In the genomic region with DNA sequence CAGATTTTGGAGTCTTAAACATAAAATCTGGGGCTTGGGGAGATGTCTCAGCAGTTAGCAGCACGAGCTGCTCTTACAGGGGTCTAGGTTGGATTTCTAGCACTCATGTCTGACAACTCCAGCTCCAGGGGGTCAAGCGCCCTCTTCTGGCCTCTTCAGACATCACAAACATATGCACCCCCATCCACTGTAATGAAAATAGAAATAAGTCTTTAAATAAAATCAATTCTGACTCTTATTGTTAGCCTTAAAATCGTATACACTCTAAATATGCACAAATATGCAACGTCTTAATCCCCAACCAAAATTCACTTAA, we compare ENCODE assay signal across 9 mouse cellular contexts. TPM values are rescaled to one million over a fixed set of nuclear protein-coding genes. Genes with fewer than 3 reads are reported as not detected.
DNase-seq lines count a peak whose midpoint lies in the region; ATAC-seq and TF ChIP-seq lines count a peak whose summit lies in the region.
"Had no signal": no experiment of that assay in that cellular context is flagged by ENCODE, and none has a peak within 500 bp of the region (broad histone marks: within the 10 kb centered on the region; RNA-seq: fewer than 3 reads in every experiment).

No protein-coding gene starts in this region.

- no peak for TF ChIP-seq EP300 in stomach, postnatal 0 days (optimal IDR thresholded peaks at IDR 0.05)

- no peak for TF ChIP-seq POLR2A in kidney, adult 2 months (IDR thresholded peaks at IDR 0.05; ENCODE audit: low read depth, low read length)

- no peaks in the 10 kb centered on the region for H3K9me3 ChIP-seq in midbrain, embryonic 10.5 days (replicated peaks)
- no peaks in the 10 kb centered on the region for H3K9me3 ChIP-seq in midbrain, embryonic 11.5 days (ENCODE audit: control insufficient read depth, low read length)
- no peaks in the 10 kb centered on the region for H3K9me3 ChIP-seq in embryonic facial prominence, embryonic 10.5 days
- no peaks in the 10 kb centered on the region for H3K9me3 ChIP-seq in stomach, postnatal 0 days (ENCODE audit: control insufficient read depth, low read length)
- H3K9me3 ChIP-seq: neural tube, embryonic 12.5 days had no signal

- H3K27me3 ChIP-seq in kidney, adult 2 months (replicated peaks; ENCODE audit: control insufficient read depth, insufficient read depth, low read length), result no peaks in the 10 kb centered on the region
- H3K27me3 ChIP-seq in midbrain, embryonic 10.5 days (ENCODE audit: low read depth, poor library complexity, severe bottlenecking), result peaks cover 49% of the 10 kb centered on the region
- peaks cover 13% of the 10 kb centered on the region for H3K27me3 ChIP-seq in midbrain, embryonic 11.5 days (ENCODE audit: control insufficient read depth, insufficient read depth, low read length)
- peaks cover 45% of the 10 kb centered on the region for H3K27me3 ChIP-seq in embryonic facial prominence, embryonic 10.5 days (replicated peaks; ENCODE audit: low read depth, poor library complexity, severe bottlenecking)
- no peaks in the 10 kb centered on the region for H3K27me3 ChIP-seq in stomach, postnatal 0 days (ENCODE audit: control insufficient read depth, insufficient read depth, low read length)
- H3K27me3 ChIP-seq: neural tube, embryonic 12.5 days had no signal

- TF ChIP-seq CTCF in kidney, adult 2 months (conservative IDR thresholded peaks at IDR 0.05; ENCODE audit: insufficient read depth, insufficient read length, low read depth, low read length), result peak; percentile 28; the same call in 1 of the 2 replicates
- TF ChIP-seq CTCF in stomach, postnatal 0 days (IDR thresholded peaks at IDR 0.05; ENCODE audit: low read depth), result peak; percentile 62

- H3K36me3 ChIP-seq in kidney, adult 2 months (ENCODE audit: control insufficient read depth, insufficient read depth, low read length), result no peaks in the 10 kb centered on the region
- no peaks in the 10 kb centered on the region for H3K36me3 ChIP-seq in midbrain, embryonic 10.5 days
- no peaks in the 10 kb centered on the region for H3K36me3 ChIP-seq in midbrain, embryonic 11.5 days (ENCODE audit: control insufficient read depth, insufficient read depth, low read length)
- no peaks in the 10 kb centered on the region for H3K36me3 ChIP-seq in embryonic facial prominence, embryonic 10.5 days (replicated peaks)
- H3K36me3 ChIP-seq in stomach, postnatal 0 days (ENCODE audit: control insufficient read depth, insufficient read depth, low read length), result no peaks in the 10 kb centered on the region
- H3K36me3 ChIP-seq: neural tube, embryonic 12.5 days had no signal

- no peak for ATAC-seq in midbrain, embryonic 11.5 days (ENCODE audit: low FRiP score)
- no peak for ATAC-seq in stomach, postnatal 0 days (ENCODE audit: low FRiP score, low TSS enrichment)

- DNase-seq in kidney, adult 2 months, result no peak
- DNase-seq in kidney, postnatal 14 days, result no peak
- DNase-seq in midbrain, embryonic 10.5 days (ENCODE audit: low spot score), result peak; percentile 15
- DNase-seq in midbrain, embryonic 11.5 days (ENCODE audit: low spot score, missing footprints), result no peak
- DNase-seq in embryonic facial prominence, embryonic 10.5 days (ENCODE audit: low spot score), result peak; percentile 43
- DNase-seq in stomach, postnatal 0 days (ENCODE audit: low spot score), result no peak
- no peak for DNase-seq in thymus, postnatal 0 days (ENCODE audit: low spot score)
- DNase-seq: thymus, postnatal 25 days had no signal

- H3K4me1 ChIP-seq in kidney, adult 2 months (ENCODE audit: control insufficient read depth, insufficient read depth, low read length), result peaks cover 11% of the 10 kb centered on the region; the same call in 1 of the 2 replicates
- peaks cover 38% of the 10 kb centered on the region for H3K4me1 ChIP-seq in midbrain, embryonic 10.5 days
- H3K4me1 ChIP-seq in midbrain, embryonic 11.5 days (ENCODE audit: control insufficient read depth, insufficient read depth, low read length), result peaks cover 8% of the 10 kb centered on the region
- peaks cover 37% of the 10 kb centered on the region for H3K4me1 ChIP-seq in embryonic facial prominence, embryonic 10.5 days
- no peaks in the 10 kb centered on the region for H3K4me1 ChIP-seq in stomach, postnatal 0 days (replicated peaks; ENCODE audit: control insufficient read depth, insufficient read depth)

- H3K27ac ChIP-seq in kidney, adult 2 months (ENCODE audit: insufficient read depth, low read depth, low read length), result no peak overlapping the region
- no peak overlapping the region for H3K27ac ChIP-seq in midbrain, embryonic 10.5 days (replicated peaks)
- H3K27ac ChIP-seq in midbrain, embryonic 11.5 days (ENCODE audit: low read depth, low read length), result no peak overlapping the region
- no peak overlapping the region for H3K27ac ChIP-seq in embryonic facial prominence, embryonic 10.5 days (replicated peaks)
- H3K27ac ChIP-seq in stomach, postnatal 0 days (replicated peaks), result no peak overlapping the region
- H3K27ac ChIP-seq: neural tube, embryonic 12.5 days had no signal

- no peak overlapping the region for H3K4me2 ChIP-seq in midbrain, embryonic 11.5 days
- no peak overlapping the region for H3K4me2 ChIP-seq in stomach, postnatal 0 days (replicated peaks; ENCODE audit: low read depth)

- no peak overlapping the region for H3K9ac ChIP-seq in midbrain, embryonic 11.5 days (ENCODE audit: low read length)
- no peak overlapping the region for H3K9ac ChIP-seq in stomach, postnatal 0 days (ENCODE audit: low read length)
- H3K9ac ChIP-seq: neural tube, embryonic 12.5 days had no signal

- H3K4me3 ChIP-seq in kidney, adult 2 months (ENCODE audit: insufficient read depth, low read depth, low read length), result no peak overlapping the region
- no peak overlapping the region for H3K4me3 ChIP-seq in midbrain, embryonic 10.5 days
- H3K4me3 ChIP-seq in midbrain, embryonic 11.5 days (ENCODE audit: low read depth, low read length), result no peak overlapping the region
- H3K4me3 ChIP-seq in embryonic facial prominence, embryonic 10.5 days, result no peak overlapping the region
- no peak overlapping the region for H3K4me3 ChIP-seq in stomach, postnatal 0 days (ENCODE audit: low read depth, low read length)
- H3K4me3 ChIP-seq: neural tube, embryonic 12.5 days had no signal

- 61% methylated on average over 4 of the region's 4 CpGs for WGBS in kidney, adult 2 months
- 61% methylated on average over 4 of the region's 4 CpGs for WGBS in midbrain, embryonic 10.5 days
- WGBS in midbrain, embryonic 11.5 days, result 56% methylated on average over 4 of the region's 4 CpGs
- 56% methylated on average over 4 of the region's 4 CpGs for WGBS in embryonic facial prominence, embryonic 10.5 days
- 70% methylated on average over 4 of the region's 4 CpGs for WGBS in stomach, postnatal 0 days

RNA-seq across cellular contexts. Expression of gene Igfbp5, which starts 4.6 kb away (rescaled TPM):
- polyA plus RNA-seq in kidney, adult 2 months (2012; rRNA removed), result 229 and 273 TPM in 2 replicates
- polyA plus RNA-seq in midbrain, embryonic 10.5 days (2016; fragmentation: Nextera tagmentation; extraction: Ambion mirVana), result 48.2 and 49.9 TPM in 2 replicates
- polyA plus RNA-seq in midbrain, embryonic 11.5 days (2014; fragmentation: Nextera tagmentation; extraction: Ambion mirVana), result 23.2 and 24.6 TPM in 2 replicates
- polyA plus RNA-seq in embryonic facial prominence, embryonic 10.5 days (2016; fragmentation: Nextera tagmentation; extraction: Ambion mirVana), result 75.4 and 87.4 TPM in 2 replicates
- polyA plus RNA-seq in stomach, postnatal 0 days (2015; fragmentation: Nextera tagmentation; extraction: Ambion mirVana), result 37.8 and 44.2 TPM in 2 replicates
- 3.0 and 3.5 TPM in 2 replicates for polyA plus RNA-seq in thymus, postnatal 0 days (2015; fragmentation: Nextera tagmentation; extraction: Ambion mirVana)

RNA-seq across cellular contexts. Expression of gene Igfbp2, which starts 55.0 kb away (rescaled TPM):
- 12.6 and 13.5 TPM in 2 replicates for polyA plus RNA-seq in kidney, adult 2 months (2012; rRNA removed)
- polyA plus RNA-seq in midbrain, embryonic 10.5 days (2016; fragmentation: Nextera tagmentation; extraction: Ambion mirVana), result 585 and 600 TPM in 2 replicates
- 468 and 548 TPM in 2 replicates for polyA plus RNA-seq in midbrain, embryonic 11.5 days (2014; fragmentation: Nextera tagmentation; extraction: Ambion mirVana)
- polyA plus RNA-seq in embryonic facial prominence, embryonic 10.5 days (2016; fragmentation: Nextera tagmentation; extraction: Ambion mirVana), result 474 and 479 TPM in 2 replicates
- polyA plus RNA-seq in stomach, postnatal 0 days (2015; fragmentation: Nextera tagmentation; extraction: Ambion mirVana), result 304 and 499 TPM in 2 replicates
- polyA plus RNA-seq in thymus, postnatal 0 days (2015; fragmentation: Nextera tagmentation; extraction: Ambion mirVana), result 37.3 and 38.8 TPM in 2 replicates

Comparison
In these comparisons a context has a peak if more than half of its experiments do, and no peak if none do; other contexts are left out.
1. DNase-seq: peak in midbrain, embryonic 10.5 days (single experiment) and embryonic facial prominence, embryonic 10.5 days (single experiment); none in kidney, adult 2 months (single experiment), kidney, postnatal 14 days (single experiment), midbrain, embryonic 11.5 days (single experiment), stomach, postnatal 0 days (single experiment) and thymus, postnatal 0 days (single experiment).